Mouse (Mus musculus): ENCODE results near the gene Tcf7. TPM values are rescaled to one million over a fixed set of nuclear protein-coding genes. Genes with fewer than 3 reads are reported as not detected.

Gene Tcf7
- 12.6 and 13.7 TPM in 2 replicates for polyA plus RNA-seq (2016; fragmentation: Nextera tagmentation; extraction: Ambion mirVana)

DNA sequence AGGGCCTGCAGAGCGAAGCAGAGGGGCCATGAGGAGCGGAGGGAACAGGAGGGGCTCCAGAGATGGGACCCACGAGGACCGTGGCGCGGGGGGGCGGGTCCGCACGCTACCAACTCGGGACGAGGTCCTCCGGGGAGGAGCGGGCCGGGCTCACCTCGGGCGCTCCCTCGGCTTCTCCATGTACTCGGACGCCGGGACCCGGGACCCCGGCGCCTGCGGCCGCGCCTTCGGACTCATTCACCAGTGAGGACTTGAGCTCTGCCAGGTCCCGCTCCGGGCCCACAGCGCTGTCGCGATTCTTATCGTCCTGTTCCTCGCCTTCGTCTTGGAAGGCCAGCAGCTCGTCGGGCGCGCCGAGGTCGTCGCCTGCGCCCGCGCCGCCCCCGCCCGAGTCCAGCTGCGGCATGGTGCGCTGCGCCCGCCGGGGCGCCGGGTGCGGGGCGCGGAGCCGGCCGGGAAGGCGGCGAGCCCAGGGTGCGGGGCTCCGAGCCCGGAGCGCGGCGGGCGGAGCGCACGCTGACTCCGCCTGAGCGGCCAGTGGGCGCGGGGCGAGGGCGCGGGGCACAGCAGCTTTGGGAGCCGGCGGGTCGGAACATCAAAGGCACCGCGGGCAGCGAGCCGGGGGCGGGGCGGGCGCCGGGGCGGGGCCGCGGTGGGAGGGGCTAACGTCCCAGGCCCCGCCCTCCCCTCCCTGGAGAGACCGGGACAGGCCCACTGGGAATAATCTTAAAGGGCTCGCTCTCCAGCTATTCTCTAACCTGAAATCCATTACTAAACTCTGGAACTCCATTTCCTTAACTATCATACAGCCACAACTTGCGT is at the start of gene Tcf7:
Gene Tcf7, minus strand, starts transcription at position 241 of the 822 bp plus-strand sequence.
- 1% methylated on average over 87 of the region's 97 CpGs for WGBS
- H3K36me3 ChIP-seq: no peaks in the 10 kb centered on the region; the same call in 1 of the 2 replicates
- H3K27ac ChIP-seq: no peak within 1 kb of the TSS
- peak within 1 kb of the TSS; percentile 91 for H3K4me2 ChIP-seq
- H3K9ac ChIP-seq (replicated peaks): peak within 1 kb of the TSS; percentile 70
- H3K27me3 ChIP-seq: peaks cover 49% of the 10 kb centered on the region
- peak within 1 kb of the TSS; percentile 65 for H3K4me3 ChIP-seq (replicated peaks)
- peaks cover 40% of the 10 kb centered on the region for H3K4me1 ChIP-seq (replicated peaks)
- H3K9me3 ChIP-seq: no peaks in the 10 kb centered on the region
- ATAC-seq (ENCODE audit: insufficient number of reproducible peaks, insufficient read depth, low FRiP score, low TSS enrichment, low read depth): peak; percentile 49

DNA sequence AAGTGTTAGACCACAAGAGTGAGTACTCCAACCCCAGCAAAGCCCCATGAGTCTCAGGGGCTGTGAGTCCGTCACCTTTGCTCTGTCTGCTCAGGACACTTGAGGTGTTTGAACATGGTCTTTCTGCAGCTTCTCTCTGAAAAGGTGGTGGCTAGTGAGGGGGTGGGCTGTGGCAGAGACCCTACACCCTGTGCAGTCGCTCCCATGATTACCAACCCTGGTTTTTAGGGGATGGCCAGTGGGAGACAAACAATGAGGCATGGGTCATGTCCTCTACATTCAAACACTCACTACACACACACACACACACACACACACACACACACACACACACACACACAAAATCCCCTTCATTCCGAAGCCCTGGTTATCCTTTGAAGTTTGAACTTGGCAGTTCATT is 44.5 kb upstream of the Tcf7 start:
- H3K9me3 ChIP-seq: no peaks in the 10 kb centered on the region
- peaks cover 16% of the 10 kb centered on the region; the same call in 1 of the 2 replicates for H3K27me3 ChIP-seq
- no peak overlapping the region for H3K9ac ChIP-seq (replicated peaks)
- 56% methylated on average over 3 of the region's 3 CpGs for WGBS
- H3K27ac ChIP-seq: no peak overlapping the region
- no peak for ATAC-seq (ENCODE audit: insufficient number of reproducible peaks, insufficient read depth, low FRiP score, low TSS enrichment, low read depth)
- no peak overlapping the region for H3K4me3 ChIP-seq (replicated peaks)
- H3K4me1 ChIP-seq (replicated peaks): no peaks in the 10 kb centered on the region
- H3K36me3 ChIP-seq: no peaks in the 10 kb centered on the region
- H3K4me2 ChIP-seq: no peak overlapping the region

DNA sequence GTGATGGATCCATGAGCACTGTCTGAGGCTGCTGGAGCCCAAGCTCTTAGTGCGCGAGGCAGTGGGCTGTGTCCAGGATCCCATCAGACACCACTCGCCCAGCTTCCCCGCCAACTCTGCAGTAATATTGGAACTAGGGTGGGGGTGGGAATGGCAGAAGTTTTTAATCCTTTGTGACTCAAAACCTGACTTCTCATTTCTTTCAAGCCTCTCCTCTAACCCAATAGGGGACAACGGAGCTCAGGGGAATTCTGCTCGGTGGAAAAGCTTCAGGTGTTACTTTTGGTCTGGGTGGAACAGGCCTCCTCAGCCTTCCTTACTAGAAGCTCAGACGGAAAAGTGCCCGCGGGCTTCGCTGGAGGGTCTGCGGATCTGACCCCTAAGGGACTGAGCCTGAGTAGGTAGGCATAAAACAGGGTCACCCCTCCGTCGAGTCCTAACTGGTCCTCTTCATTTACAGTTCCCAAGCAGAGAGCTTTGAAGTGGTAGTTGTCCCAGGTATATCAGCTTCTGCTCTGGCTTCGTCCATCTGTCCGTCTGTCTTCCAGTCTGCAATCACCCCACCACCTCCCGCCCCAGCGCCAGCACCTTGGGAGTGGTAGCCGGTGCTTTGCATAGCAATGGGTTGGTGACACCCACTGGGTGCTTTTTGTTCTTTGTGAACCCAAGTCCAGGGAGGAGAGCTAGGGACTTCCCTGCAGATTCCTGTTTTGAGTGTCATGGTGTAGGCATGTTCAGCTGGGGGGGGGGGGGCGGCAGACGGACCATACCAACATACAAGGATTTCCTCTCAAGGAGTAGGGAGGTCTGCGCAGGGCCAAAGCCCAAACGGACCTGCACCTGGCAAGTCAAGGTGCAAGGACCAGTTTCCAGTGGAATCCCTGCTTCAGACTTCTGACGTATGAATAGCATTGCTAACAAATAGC is 41.9 kb upstream of the Tcf7 start:
- ATAC-seq (ENCODE audit: insufficient number of reproducible peaks, insufficient read depth, low FRiP score, low TSS enrichment, low read depth): no peak
- no peak overlapping the region for H3K27ac ChIP-seq
- WGBS: 58% methylated on average over 23 of the region's 23 CpGs
- H3K4me2 ChIP-seq: no peak overlapping the region
- H3K4me3 ChIP-seq (replicated peaks): no peak overlapping the region
- no peak overlapping the region for H3K9ac ChIP-seq (replicated peaks)
- H3K36me3 ChIP-seq: no peaks in the 10 kb centered on the region
- H3K4me1 ChIP-seq (replicated peaks): no peaks in the 10 kb centered on the region
- H3K27me3 ChIP-seq: peaks cover 16% of the 10 kb centered on the region; the same call in 1 of the 2 replicates
- H3K9me3 ChIP-seq: no peaks in the 10 kb centered on the region

DNA sequence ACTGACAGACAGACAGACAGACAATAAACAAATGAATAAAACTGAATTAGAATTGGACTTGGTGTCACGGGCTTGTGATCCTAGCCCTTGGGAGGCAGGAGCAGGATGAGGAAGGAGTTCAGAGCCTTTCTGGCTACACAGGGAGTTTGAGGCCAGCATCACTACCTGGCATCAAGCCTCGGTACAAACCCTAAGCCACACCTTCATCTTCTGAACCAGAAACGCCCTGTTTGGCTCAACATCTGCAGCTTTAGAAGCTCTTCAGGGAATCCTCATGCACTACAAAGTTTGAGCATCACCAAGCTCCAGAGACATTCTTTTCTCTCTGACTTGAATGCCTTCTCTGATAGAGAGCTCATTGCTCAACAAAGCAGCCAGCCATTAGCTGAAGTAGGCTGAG is 38.7 kb upstream of the Tcf7 start:
- H3K4me2 ChIP-seq: no peak overlapping the region
- H3K4me1 ChIP-seq (replicated peaks): 0 out of 2 replicates have a peak, but pooled peaks cover 2% of the 10 kb centered on the region
- no peak overlapping the region for H3K27ac ChIP-seq
- H3K36me3 ChIP-seq: no peaks in the 10 kb centered on the region
- ATAC-seq (ENCODE audit: insufficient number of reproducible peaks, insufficient read depth, low FRiP score, low TSS enrichment, low read depth): no peak
- H3K4me3 ChIP-seq (replicated peaks): no peak overlapping the region
- H3K9ac ChIP-seq (replicated peaks): no peak overlapping the region
- no peaks in the 10 kb centered on the region for H3K9me3 ChIP-seq
- H3K27me3 ChIP-seq: peaks cover 16% of the 10 kb centered on the region; the same call in 1 of the 2 replicates
- 55% methylated on average over 3 of the region's 3 CpGs for WGBS

DNA sequence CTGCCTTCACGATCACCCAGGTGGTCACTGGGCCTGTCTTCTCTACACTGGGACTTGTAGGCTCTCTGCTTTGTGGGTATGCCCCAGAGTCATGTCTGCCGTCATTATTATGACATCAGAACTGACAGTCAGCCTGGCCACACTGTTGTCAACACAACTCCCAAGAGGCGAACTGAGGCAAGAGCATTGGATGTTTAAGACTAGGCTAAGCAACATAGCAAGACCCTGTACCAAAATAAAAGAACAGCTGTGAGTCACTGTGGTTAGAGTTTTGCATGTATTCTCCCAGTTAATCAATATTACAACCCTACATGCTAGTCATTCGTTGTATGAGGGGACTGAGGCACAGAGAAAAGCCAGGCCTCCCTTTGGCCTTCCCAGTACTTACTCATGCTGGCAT is 37.7 kb upstream of the Tcf7 start:
- Histone ChIP-seq H3K27ac (no peak overlapping the region), H3K27me3 (peaks cover 16% of the 10 kb centered on the region), H3K4me1 (replicated peaks) (0 out of 2 replicates have a peak, but pooled peaks cover 2% of the 10 kb centered on the region), H3K4me3 (replicated peaks) (no peak overlapping the region), H3K4me2 (no peak overlapping the region), H3K9me3 (no peaks in the 10 kb centered on the region), H3K36me3 (no peaks in the 10 kb centered on the region), H3K9ac (replicated peaks) (no peak overlapping the region)
- no peak for ATAC-seq (ENCODE audit: insufficient number of reproducible peaks, insufficient read depth, low FRiP score, low TSS enrichment, low read depth)
- WGBS: 79% methylated on average over 4 of the region's 4 CpGs

DNA sequence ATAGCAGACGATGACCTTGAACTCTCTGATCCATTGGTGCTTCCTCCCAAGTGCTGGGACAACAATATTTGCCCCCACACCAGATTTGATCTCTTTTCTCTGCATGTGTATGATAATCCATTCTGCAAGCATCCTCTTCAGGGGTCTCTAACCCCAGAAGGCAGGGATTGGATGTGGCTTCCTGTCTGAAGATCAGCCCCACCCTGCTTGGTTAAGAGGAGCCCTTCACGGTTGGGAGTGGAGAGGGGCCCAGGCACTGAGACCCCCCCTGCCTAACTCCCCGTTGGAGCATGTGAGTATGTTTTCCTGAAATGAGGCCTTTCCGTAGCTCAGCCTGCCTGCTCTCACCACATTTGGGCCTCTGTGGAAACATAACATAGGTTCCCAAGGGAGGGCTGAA is 36.9 kb upstream of the Tcf7 start:
- H3K4me2 ChIP-seq: no peak overlapping the region
- H3K27ac ChIP-seq: no peak overlapping the region
- ATAC-seq (ENCODE audit: insufficient number of reproducible peaks, insufficient read depth, low FRiP score, low TSS enrichment, low read depth): no peak
- no peak overlapping the region for H3K4me3 ChIP-seq (replicated peaks)
- peaks cover 19% of the 10 kb centered on the region for H3K27me3 ChIP-seq
- H3K36me3 ChIP-seq: no peaks in the 10 kb centered on the region
- H3K9me3 ChIP-seq: no peaks in the 10 kb centered on the region
- no peak overlapping the region for H3K9ac ChIP-seq (replicated peaks)
- 70% methylated on average over 4 of the region's 4 CpGs for WGBS
- 0 out of 2 replicates have a peak, but pooled peaks cover 2% of the 10 kb centered on the region for H3K4me1 ChIP-seq (replicated peaks)

DNA sequence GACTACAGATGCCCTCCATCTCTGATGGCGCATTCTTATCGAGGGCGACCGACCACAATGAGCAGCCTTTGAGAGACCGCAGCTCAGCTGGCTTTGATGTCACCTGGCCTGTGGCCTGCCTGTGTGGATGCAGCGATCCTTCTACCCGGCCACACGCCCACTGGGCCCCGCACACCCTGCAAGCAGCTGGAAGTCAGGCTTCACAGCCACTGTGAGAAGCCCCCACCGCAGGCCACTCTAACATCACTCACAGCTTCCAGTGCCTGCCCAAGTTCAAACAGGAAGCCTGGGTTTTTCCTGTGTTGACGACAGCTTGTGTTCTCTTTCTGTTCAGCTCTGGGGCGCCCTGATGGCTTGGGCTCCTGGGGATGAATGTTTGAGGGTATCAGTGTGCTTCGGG is 35.6 kb upstream of the Tcf7 start:
- no peak overlapping the region for H3K27ac ChIP-seq
- WGBS: 65% methylated on average over 13 of the region's 13 CpGs
- H3K9ac ChIP-seq (replicated peaks): no peak overlapping the region
- H3K4me1 ChIP-seq (replicated peaks): 0 out of 2 replicates have a peak, but pooled peaks cover 7% of the 10 kb centered on the region
- H3K36me3 ChIP-seq: no peaks in the 10 kb centered on the region
- no peak overlapping the region for H3K4me3 ChIP-seq (replicated peaks)
- ATAC-seq (ENCODE audit: insufficient number of reproducible peaks, insufficient read depth, low FRiP score, low TSS enrichment, low read depth): no peak
- H3K27me3 ChIP-seq: peaks cover 21% of the 10 kb centered on the region
- H3K4me2 ChIP-seq: no peak overlapping the region
- no peaks in the 10 kb centered on the region for H3K9me3 ChIP-seq

DNA sequence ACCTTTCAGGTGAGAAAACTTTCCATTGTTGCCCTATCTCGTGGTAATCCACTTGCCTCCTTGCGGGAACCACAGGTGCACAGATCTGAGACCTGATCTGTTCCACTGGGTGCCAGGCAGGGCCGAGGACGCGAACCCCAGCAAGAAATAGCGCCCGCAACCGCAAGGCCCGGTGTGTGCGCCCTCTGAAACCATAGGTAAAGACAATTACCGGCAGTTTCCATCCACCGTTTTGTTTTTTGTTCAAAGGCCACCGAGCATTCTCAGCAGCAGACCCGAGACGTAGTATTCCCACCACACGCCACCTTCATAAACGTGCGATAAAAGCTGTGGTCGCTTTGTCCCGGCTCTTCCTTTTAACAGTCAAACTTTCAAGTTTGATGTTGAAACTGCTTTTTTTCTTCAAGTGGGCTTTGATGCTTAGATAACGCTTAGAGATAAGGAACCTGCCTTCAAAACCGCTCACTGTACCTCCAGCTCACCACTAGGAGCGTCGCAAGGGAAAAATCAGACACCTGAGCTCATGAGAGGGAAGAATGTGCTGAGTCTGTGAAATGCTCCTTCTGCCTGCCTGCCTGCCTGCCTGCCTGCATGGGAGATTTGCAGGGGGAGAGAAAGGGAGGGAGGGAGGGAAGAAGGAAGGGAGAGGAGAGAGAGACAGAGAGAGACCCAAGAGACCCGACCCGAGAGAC is 31.4 kb upstream of the Tcf7 start:
- H3K27me3 ChIP-seq: peaks cover 24% of the 10 kb centered on the region
- H3K36me3 ChIP-seq: no peaks in the 10 kb centered on the region
- H3K4me3 ChIP-seq (replicated peaks): no peak overlapping the region
- no peak overlapping the region for H3K9ac ChIP-seq (replicated peaks)
- WGBS: 17% methylated on average over 26 of the region's 26 CpGs
- H3K4me1 ChIP-seq (replicated peaks): 0 out of 2 replicates have a peak, but pooled peaks cover 7% of the 10 kb centered on the region
- peak overlapping the region; percentile 31 for H3K4me2 ChIP-seq
- H3K27ac ChIP-seq: no peak overlapping the region
- H3K9me3 ChIP-seq: no peaks in the 10 kb centered on the region
- no peak for ATAC-seq (ENCODE audit: insufficient number of reproducible peaks, insufficient read depth, low FRiP score, low TSS enrichment, low read depth)

DNA sequence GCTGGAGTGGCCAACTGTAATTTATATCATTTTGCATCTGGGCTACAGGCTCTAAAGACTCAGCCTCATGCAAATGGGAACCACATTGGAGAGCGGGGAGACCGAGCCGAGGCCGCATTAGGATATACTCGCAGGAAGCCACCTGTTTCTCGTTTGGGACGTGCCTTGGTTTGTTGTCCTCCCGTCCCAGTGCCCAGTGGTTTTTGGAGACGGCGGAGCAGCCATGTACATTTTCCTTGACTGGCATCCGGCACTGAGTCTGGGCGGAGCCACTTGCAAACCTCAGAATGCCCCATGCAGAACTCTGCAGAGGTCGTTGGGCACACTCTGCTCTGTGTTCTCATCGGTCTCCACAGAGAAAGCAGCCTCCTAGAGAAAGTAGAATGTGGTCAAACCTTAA is 27.9 kb upstream of the Tcf7 start:
- 0 out of 2 replicates have a peak, but pooled peaks cover 4% of the 10 kb centered on the region for H3K4me1 ChIP-seq (replicated peaks)
- ATAC-seq (ENCODE audit: insufficient number of reproducible peaks, insufficient read depth, low FRiP score, low TSS enrichment, low read depth): no peak
- no peaks in the 10 kb centered on the region for H3K36me3 ChIP-seq
- peaks cover 24% of the 10 kb centered on the region for H3K27me3 ChIP-seq
- WGBS: 25% methylated on average over 14 of the region's 14 CpGs
- H3K27ac ChIP-seq: no peak overlapping the region
- H3K4me3 ChIP-seq (replicated peaks): no peak overlapping the region
- H3K9ac ChIP-seq (replicated peaks): no peak overlapping the region
- H3K4me2 ChIP-seq: peak overlapping the region; percentile 27
- H3K9me3 ChIP-seq: no peaks in the 10 kb centered on the region

DNA sequence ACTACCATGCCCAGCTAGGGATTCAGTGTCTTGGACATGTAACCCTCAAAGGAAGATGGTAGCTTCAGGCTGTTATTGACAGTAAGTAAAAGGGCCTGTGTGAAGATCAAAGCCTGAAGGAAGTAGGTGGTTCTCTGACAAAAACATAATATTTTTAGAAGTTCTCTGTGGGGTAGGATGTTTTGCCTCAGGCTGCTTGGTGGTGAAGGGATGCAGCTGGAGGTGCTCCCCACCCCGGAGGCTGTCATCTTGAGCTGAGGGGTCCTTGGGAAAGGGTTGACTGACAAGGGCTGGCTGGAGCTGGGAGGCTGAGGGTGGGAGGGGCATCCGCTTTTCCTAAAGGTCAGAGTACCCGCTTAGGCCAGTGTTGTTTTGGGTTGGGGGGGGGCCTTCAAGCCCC is 26.7 kb upstream of the Tcf7 start:
- ATAC-seq (ENCODE audit: insufficient number of reproducible peaks, insufficient read depth, low FRiP score, low TSS enrichment, low read depth): no peak

More for the DNA sequence above, 26.7 kb upstream of the Tcf7 start:
- Histone ChIP-seq H3K4me3 (replicated peaks) (no peak overlapping the region), H3K4me1 (replicated peaks) (0 out of 2 replicates have a peak, but pooled peaks cover 4% of the 10 kb centered on the region), H3K27me3 (peaks cover 14% of the 10 kb centered on the region), H3K4me2 (no peak overlapping the region), H3K27ac (no peak overlapping the region), H3K9me3 (no peaks in the 10 kb centered on the region), H3K9ac (replicated peaks) (no peak overlapping the region), H3K36me3 (no peaks in the 10 kb centered on the region)
- 74% methylated on average over 3 of the region's 3 CpGs for WGBS

Data from limb, embryonic 12.5 days (tissue).